Mouse (Mus musculus) layer of hippocampus, postnatal 14 days (tissue): ENCODE measurements at regions not wholly inside any gene's neighbourhood (a gene's known extent, or its start where the extent isn't known, plus 50 kb on each side); places are given as distances from the start of the nearest gene placed in this dataset.

ENCODE experiments used
- DNase-seq, 2 experiments: peaks; one replicate each; pipeline ENCODE4 v3.0.0; 2021 to 2022; ENCODE audit warnings: low spot score in 2 of 2, mixed read lengths in 1 of 2

DNA sequence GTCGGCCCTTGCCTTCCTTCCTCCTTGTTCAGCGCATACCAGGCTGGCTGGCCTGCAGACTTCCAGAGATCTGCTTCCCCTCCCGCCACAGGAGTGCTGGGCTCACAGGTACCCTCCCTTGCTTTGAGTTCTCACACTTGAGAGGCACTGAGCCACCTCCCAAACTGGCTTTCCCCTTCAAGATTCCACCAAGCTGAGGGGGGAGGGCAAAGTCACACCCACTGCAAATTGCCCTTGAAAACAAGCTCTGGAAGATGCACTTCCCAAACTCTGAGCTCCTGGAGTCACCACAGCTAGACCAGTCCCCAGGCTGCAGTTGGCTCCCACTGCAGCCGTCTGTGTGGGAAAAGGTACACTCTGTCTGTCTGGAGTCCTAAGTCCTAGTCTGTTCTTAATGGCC is 142.1 kb upstream of the Slc22a12 start:
- DNase-seq = no peak

DNA sequence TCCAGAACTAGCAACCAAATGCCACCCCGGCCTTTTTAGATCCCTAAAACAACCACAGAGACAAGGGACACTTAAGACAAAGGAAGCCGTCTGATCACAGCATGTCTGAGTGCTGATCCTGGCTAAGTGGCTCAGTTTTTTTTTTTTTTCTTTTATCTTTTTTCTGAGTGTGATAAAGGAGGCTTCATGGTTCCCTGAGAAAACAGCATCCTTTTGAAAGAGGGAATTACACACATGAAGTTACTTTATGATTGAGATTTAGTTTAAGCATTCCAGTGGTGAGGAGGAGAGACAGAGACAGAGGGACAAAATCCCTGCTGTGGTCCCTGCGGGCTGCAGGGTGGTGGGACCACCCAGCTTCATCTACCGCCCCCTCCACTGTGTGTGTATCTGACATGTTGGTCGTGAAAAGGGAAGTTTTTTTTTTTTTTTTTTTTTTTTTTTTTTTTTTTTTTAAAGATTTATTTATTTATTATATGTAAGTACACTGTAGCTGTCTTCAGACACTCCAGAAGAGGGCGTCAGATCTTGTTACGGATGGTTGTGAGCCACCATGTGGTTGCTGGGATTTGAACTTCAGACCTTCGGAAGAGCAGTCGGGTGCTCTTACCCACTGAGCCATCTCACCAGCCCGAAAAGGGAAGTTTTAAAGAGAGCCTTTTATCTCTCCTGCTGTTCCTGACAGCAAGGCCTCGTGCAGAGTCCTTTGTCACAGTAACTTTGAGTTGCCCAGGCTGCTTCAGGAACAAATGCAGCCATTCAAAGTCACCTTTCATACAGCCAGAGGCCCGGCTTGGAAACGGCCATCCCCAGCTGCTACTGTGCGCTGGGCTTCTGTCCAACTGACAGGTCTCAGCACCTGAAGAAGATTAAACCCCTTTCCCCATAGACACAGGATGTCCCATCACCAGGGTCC is 136.8 kb upstream of the Slc22a12 start:
- DNase-seq = no peak

DNA sequence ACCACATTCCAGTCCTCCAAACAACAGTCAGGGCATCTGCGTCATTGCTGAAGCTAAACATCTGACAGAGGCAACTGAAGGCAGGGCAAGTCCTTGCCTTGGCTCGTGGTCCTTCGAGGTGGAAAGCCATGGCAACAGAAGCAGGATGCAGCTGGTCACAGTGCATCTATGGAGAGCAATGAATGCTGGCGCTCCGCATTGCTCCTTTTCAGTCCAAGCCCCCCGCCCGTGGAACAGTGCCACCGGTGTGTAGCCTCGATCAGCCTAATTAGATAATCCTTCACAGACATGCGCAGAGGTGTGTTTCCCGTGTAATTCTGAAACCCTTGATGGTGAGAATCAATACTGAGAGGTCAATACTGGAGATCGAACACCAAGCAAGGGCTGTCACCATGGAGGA is 134.7 kb upstream of the Slc22a12 start:
- no peak for DNase-seq

DNA sequence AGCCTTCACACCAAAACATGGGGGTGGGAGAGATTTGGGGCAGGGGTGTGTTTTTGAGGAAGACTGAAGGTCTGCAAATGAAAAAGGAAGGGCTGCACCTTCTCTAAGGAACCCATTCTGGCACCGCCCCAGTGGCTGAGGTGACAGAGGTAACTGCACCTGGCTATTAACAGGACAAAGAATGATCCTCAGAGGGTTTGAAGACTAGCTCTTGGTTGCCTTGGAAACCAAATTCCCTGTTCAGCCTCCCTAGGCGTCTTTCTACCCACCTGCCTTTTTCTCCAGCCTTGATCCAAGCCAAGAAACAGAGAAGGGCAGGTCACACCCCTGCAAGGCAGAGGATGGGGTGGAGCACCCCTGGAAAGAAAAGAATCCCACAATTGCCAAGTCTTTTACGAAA is 132.8 kb upstream of the Slc22a12 start:
- DNase-seq = no peak

DNA sequence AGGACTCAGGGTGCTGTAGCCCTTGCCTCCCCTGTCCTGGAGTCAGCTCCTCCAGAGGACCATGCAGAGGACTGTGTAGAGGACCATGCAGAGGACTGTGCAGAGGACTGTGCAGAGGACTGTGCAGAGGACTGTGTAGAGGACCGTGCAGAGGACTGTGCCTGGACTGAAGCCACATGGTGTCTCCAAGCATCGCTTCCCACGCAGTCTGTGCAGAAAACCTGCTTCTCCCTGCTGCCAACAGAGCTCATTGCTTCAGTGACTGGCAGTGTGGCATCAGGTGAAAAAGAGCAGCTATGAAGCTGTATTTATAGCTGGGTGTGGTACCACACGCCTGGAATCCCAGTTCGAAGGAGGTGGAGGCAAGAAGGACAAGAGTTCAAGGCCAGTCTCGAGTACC is 128.9 kb upstream of the Slc22a12 start:
- peak; percentile 71 to 78 for DNase-seq

DNA sequence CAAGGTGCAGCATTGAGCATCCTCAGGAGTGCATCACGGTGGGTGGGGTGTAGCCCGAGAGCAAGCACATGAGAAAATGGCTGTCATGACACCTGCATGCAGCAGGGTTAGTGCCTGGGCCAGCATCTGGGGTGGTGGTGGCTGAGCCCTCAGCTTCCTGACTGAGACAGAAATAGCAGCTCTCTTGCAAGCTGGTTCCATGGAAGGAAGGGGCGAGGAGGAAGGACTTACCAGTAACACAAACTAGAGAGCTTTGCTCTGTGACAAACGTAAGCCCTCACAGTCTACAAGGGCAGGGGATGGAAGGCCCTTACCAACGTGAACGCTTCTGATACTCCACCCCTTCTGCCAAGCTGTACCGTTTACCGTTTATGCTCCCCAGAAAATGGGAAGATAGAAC is 127.0 kb upstream of the Slc22a12 start:
- no peak for DNase-seq

DNA sequence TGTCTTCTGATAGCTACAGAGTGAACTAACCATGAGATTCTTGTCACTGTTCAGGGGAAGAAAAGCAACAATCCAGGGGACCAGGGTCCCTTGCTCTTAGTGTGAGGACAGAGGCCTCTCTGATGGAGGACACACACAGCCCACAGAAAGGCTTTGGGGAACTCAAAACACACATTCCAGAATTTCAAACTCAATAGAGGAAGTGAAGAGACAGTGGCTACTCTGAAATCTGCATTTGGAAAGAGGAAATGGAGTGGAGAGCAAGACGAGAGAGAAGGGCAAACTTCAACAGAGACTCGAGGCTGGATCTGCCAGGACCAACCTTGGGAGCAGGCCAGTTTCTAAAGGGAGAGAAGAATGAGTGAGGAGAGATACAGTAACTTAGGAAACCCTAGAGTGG is 125.7 kb upstream of the Slc22a12 start:
- no peak for DNase-seq

DNA sequence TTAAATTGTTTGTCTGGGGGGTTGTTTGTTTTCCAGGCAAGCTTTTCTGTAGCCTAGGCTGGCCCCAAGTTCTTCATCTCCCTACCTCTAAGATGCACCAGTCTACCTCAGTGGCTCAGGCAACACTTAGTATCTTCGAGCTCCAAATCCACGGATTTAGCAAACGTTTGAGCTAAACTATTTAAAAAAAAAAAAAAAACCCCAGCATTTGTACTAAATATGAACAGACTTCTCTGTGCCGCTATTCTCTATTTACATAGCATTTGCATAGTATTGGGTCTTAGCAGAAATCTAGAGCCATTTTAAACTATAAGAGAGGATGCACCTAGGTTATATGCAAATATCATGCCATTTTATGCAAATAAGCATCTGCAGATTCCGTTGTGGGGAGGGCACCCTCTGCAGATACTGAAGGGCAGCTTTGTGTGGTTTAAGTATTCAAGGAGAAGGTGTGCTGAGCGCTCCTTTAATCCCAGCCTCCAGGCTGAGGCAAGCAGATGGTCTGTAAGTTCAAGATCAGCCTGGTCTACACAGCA is 123.4 kb upstream of the Slc22a12 start:
- DNase-seq = no peak

DNA sequence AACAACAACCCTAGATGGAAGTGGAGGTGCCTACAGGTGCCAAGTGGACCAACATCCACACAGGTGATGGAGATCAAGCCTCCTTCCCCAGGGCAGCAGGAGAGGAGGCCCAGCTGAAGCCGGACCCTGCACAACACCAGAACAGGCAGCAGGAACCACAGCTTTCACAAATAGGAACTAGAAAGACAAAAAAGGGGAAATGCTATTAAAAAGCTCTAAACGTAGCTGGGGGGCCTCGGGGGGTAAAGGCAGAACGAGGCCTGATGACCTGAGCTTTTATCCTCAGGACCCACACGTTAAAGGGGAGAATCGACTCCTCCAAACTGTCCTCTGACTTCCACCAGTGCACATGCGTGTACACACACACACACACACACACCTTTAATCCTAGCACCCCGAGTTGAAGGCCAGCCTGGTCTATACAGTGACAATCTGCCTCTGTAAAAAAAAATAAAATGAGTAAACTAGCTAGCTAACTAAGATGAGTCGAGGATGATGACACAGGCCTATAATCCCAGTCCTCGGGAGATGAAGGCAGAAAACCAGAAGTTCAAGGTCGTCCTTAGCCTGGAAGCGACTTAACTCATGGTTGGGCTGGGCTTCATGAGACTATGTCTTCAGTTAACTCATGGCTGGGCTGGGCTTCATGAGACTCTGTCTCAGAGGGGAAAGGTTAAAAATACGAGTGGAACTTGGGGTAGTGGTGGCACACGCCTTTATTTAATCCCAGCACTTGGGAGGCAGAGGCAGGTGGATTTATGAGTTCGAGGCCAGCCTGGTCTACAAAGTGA is 122.6 kb upstream of the Slc22a12 start:
- DNase-seq = no peak

DNA sequence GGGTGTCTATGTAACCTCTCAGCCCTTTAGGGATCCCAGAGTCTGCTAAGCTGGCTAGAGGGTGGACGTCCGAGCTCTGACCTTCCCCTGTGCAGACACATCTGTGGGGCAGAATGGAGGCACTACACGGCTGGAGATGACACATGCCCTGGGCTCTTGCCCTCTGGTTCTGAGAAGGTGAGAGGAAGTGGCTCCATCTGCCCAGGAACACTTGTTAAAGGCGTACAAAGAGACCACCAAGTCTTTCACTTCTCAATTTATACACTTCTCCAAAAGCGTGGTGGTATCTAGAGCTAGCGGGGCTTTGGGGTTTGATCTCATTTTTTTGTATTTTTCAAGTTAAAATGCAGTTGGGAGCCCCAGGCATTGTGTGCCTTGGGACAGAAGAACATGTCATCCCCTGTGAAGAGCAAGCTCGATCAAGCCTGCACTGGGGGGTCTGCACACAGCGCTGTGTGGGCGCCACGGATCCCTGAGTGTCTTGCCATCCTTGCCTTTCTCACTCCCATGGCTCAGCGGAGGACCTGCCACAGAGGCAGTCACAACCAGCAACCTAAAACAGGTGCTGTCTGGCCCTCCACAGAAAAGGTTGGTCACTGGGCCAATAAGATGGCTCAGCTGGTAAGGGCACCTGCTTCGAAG is 121.6 kb upstream of the Slc22a12 start:
- DNase-seq = no peak

DNA sequence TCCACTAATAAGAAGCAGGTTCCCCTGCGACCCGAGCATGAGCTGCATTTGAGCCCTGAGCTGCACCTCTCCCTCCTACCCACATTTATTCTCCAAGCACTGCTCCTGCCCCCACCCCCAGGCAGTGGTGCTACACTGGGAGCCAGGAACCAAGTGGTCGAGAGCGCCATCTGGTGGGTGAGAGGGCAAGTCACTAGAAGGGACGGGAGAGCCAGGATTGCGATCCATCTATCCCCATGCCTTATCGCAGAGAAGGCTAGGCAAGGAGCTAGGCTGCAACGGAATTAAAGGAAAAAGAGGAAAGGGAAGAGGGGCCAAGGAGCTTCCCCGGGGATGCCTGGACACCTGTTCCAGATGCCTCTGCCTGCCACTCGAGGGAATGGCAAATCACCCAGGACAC is 120.6 kb upstream of the Slc22a12 start:
- DNase-seq = peak; percentile 87 to 92

DNA sequence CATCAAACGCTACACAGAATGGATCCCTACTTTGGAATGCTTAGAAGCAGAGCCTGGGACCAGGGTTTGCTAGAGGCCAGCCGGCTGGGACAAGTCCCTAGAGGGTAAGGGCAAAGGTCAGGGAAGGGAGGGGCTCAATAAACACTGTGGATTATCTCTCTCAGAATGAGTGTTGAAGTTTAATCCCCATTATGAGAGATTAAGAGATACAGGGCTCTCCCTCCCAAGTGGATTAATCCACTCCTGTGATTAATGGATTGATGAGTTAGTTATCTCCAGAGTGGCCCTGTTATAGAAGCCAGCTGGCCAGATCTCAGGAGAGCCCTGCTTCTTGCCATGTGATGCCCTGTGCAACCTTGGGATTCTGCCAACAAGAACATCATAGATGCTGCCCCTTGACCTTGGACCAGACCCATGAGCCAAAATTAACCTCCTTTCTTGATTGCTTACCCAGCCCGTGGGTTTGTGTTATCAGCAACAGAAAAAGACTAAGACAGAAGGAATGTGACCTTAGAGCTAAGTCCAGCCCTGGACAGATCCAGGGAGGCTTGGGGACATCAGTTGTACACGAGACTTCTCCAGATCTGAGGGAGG is 119.6 kb upstream of the Slc22a12 start:
- no peak for DNase-seq

DNA sequence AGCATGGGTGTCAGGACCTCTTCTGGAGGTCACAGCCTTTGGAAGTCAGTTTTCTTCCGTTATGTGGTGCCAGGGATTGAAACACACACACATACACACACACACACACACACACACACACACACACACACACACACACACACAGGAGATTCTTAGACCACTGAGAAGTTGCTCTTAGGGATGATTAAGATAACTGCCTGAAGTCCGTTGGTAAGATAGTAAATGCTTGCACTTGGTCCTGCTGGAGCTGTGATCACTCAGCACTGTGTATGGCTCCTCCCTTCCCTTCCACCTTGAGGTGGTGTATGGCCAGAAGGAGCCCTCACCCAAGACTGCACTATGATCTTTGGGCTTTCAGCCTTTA is 118.7 kb upstream of the Slc22a12 start:
- DNase-seq = no peak

DNA sequence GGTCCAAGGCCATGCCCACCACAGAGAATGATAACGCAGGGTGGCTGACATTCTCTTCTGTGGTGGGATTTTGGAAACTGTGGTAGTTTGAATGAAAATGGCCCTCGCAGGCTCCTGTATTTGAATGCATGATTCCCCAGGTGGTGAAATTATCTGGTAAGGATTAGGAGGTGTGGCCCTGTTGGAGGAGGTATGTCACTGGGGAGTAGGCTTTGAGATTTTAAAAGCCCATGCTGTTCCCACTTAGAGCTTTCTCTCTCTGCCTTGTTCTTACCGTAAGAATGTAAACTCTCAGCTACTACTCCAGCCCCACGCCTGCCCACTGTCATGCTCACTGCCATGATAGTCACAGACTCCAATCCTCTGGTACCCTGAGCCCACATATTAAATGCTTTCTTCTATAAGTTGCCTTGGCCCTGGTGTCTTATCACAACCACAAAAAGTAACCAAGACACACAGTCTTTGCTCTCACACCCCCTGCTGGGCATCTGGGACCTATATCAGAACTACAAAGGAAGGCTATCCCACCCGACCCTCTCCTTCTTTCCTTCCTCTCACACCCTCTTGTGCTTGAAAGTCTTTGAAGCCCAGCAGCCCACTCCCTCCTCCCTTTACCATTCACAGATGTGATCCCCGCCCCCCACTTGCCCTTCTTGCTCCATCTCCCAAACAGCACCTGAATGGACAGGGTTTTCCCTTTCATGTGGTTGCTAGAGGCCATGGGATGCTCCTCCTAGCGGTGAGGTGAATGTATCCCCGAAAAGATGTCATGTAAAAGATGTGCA is 118.1 kb upstream of the Slc22a12 start:
- DNase-seq = no peak

DNA sequence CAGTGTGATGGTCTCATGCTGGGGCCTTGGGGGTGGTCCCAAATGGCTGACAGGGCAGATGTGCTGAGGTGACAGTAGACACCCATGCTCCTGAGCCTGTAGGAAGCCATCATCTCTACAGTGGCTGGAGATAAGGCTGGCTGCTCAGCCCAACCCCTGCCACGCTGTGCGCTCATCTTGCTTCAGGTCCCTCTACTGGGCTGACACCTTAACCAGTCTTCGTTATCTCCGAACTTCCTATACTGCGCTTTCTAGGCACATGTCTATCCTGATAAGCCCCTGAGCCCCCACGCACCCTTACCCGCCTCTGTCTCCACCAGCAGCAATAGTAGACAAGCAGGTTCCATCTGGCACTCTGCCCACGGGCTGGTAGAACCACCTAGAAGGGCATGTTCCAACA is 117.3 kb upstream of the Slc22a12 start:
- DNase-seq = no peak

DNA sequence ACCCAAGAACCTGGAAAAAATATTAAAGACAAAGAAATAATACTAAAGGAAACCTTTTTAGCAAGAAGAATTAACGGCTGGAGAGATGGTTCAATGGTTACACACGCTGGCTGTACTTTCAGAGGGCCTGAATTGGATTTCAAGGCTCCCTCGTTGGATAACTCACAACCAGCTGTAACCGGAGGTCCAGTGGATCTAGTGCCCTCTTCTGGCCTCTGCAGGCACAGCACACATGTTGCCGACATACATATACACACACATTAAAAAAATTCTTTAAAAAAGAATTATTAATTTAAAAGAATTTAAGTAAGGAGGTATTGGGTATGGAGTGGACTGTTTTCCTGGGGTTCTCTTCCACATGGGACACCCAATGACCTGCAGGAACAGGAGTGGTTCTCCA is 111.7 kb upstream of the Slc22a12 start:
- no peak for DNase-seq

DNA sequence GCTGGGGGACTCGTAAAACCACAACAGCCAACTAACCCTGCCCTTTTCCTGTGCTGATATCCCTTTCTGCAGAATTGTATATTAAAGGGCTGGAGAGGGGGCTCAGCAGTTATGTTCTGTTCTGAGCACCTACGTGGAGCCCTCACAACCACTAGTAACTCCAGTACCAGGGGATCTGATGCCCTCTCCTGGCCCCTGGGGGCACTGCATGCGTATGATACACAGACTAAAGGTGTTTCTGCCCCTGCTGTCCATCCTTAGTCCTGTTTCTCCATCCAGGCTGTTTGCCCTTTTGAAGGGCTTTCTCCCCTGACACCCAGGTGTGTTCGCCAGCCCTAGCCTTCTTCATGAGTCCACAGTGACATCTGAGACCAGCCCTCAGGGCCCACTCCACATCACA is 109.9 kb upstream of the Slc22a12 start:
- DNase-seq = no peak

DNA sequence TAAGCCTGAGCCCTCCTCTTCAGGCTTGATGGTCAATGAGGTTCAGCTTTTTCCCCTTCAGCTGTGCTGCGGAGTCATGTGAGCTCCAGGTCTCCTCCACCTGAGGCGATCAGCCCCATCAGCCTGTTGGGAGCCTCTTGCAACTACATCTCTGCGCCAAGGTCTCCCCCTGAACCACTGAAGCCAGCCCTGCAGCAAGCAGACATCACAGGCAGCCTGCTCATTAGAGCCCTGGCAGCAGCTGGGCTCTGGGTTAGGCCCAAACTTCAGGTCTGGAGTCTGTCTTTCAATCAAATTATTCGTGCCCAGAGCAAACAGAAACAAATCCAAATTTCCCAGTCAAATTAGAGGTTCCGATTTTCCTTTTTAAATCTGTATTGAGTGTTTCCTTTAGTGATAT is 108.4 kb upstream of the Slc22a12 start:
- DNase-seq = peak in 1 of 2 experiments; percentile 57

DNA sequence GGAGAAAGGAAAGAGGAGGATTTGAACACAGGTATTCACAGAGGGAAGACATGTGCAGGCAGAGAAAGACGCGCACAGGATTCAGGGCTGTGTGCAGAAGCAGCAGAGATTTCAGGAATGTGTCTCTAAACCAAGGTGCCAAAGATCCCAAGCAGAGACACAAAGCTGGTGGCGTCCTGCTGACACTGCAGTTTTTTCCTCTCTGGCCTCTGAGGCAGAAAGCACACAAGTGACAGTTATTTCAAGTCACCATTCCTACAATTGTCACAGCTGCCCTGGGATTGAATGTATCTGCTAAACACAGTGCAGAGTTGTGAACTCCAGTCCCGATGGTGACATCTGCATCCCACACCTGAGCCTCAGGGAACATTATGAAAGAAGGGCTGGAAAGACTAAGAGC is 107.1 kb upstream of the Slc22a12 start:
- no peak for DNase-seq

DNA sequence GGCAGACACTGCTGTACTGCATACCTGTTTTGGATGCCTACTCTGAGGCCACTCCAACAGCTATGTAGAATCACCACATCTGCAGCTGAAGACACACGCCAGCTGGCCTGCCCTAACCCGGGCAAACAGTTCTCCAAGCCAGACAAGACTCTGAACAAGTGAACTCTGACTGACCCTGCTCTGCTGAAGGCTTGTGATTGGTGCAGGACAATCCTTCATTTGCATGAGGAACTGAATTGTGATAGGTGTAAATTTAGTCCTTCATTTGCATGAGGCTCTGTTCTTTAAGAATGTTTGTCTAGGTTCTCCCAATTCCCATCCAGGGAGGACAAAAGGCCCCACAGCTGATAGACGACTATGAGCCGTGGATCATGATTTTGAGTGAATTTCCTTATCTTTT is 104.9 kb upstream of the Slc22a12 start:
- DNase-seq = no peak

DNA sequence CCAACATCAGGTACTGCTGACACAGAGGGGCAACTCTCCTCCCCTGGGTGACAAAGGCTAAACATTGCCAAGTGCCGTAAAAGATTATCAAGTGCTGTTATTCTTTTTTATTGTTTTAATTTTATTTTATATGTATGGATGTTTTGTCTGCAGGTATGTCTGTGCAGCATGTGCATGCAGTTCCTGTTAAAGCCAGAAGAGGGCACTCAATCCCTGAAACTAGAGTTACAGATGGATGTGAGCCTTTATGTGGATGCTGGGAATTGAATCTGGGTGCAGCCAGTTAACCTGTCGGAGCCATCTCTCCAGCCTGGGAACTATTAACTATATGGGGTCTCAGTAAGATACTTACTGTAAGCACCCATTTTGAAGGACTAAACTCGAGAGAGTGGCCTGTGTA is 104.4 kb upstream of the Slc22a12 start:
- no peak for DNase-seq
